Mouse (Mus musculus): ENCODE results near the gene Cyp3a16. TPM values are rescaled to one million over a fixed set of nuclear protein-coding genes. Genes with fewer than 3 reads are reported as not detected.

The Cyp3a16 gene
- not detected for total RNA-seq (2023)

GRCm38 (mm10) chr5:145469623-145470022 lies at the start of gene Cyp3a16:
Gene Cyp3a16 (minus strand): TSS chr5:145469723.

Other genes starting within 250 kb of the Cyp3a16 start
- gene Zfp655, start 238.0 kb downstream of the Cyp3a16 start, total RNA-seq (2023): 100 to 1,000 TPM; 103 to 118 TPM
- 10 to 100 TPM; 14.0 to 18.3 TPM for gene Zscan25, start 189.2 kb downstream of the Cyp3a16 start, total RNA-seq (2023)
- not detected for gene Cyp3a57, start 124.4 kb downstream of the Cyp3a16 start, total RNA-seq (2023)
- not detected for gene Cyp3a41b, start 115.0 kb upstream of the Cyp3a16 start, total RNA-seq (2023)